Mouse (Mus musculus) midbrain, embryonic 13.5 days (tissue): ENCODE results near the gene Hipk1. TPM values are rescaled to one million over a fixed set of nuclear protein-coding genes. Genes with fewer than 3 reads are reported as not detected.

Experiments used
- ATAC-seq: fragments of 200-750 bp; cut with Nextera tagmentation; 2 replicates; pipeline ENCODE4 v1.8.0; 2017; ENCODE audit warnings: mild to moderate bottlenecking, moderate TSS enrichment, moderate library complexity
- H3K27ac ChIP-seq: fragments of 300-500 bp; sonication (generic); 2 replicates; pipeline ENCODE4 v1.5.1; 2015; ENCODE audit warnings: inconsistent platforms, mild to moderate bottlenecking, moderate library complexity
- H3K27me3 ChIP-seq: fragments of 300-500 bp; sonication (generic); 2 replicates; pipeline ENCODE4 v1.6.1; 2015; ENCODE audit warnings: mild to moderate bottlenecking, inconsistent platforms
- H3K36me3 ChIP-seq: fragments of 300-500 bp; sonication (generic); 2 replicates; pipeline ENCODE4 v1.6.1; 2015; ENCODE audit warnings: mild to moderate bottlenecking, inconsistent platforms
- H3K4me1 ChIP-seq: fragments of 300-500 bp; sonication (generic); replicated peaks from 2 replicates; pipeline ENCODE4 v1.6.1; 2015; ENCODE audit warnings: inconsistent platforms
- H3K4me2 ChIP-seq: fragments of 300-500 bp; sonication (generic); replicated peaks from 2 replicates; pipeline ENCODE4 v1.6.1; 2015; ENCODE audit warnings: moderate library complexity, mild to moderate bottlenecking, inconsistent platforms
- H3K4me3 ChIP-seq: fragments of 300-500 bp; sonication (generic); replicated peaks from 2 replicates; pipeline ENCODE4 v1.5.1; 2015; ENCODE audit warnings: mild to moderate bottlenecking, inconsistent platforms
- H3K9ac ChIP-seq: fragments of 300-500 bp; sonication (generic); replicated peaks from 2 replicates; pipeline ENCODE4 v1.6.1; 2015; ENCODE audit warnings: mild to moderate bottlenecking, inconsistent platforms
- H3K9me3 ChIP-seq: fragments of 300-500 bp; sonication (generic); 2 replicates; pipeline ENCODE4 v1.6.1; 2016; ENCODE audit warnings: mild to moderate bottlenecking, inconsistent platforms
- WGBS: fragments of 180-500 bp; shearing (Covaris S2); methylation state at CpG from one replicate; pipeline ENCODE4 v1.1.7; 2015; 5-methylcytosine and 5-hydroxymethylcytosine counted together
- polyA plus RNA-seq: library from polyadenylated mRNA; unstranded; fragments of >200 nt; fragmentation: Nextera tagmentation; extraction: Ambion mirVana; gene quantifications from 2 replicates; pipeline ENCODE4 v1.2.1, GENCODE M21; 2015

Hipk1 gene
- polyA plus RNA-seq, 1 experiment from 2014 or later = 13.2 TPM

GRCm38 (mm10) chr3:103739329-103739728 lies 52.0 kb downstream of the Hipk1 start, which contains the start of gene Gm10964:
Gm10964 (plus strand) TSS chr3:103739366.
- H3K36me3 ChIP-seq = peaks cover 20% of the 10 kb centered on the region
- peaks cover 39% of the 10 kb centered on the region for H3K4me1 ChIP-seq
- peak within 1 kb of the TSS; percentile 49 for H3K4me2 ChIP-seq
- H3K9me3 ChIP-seq = no peaks in the 10 kb centered on the region
- 0 out of 2 replicates have a peak within 1 kb of the TSS, but pooled peaks have one; percentile 52 for H3K9ac ChIP-seq
- WGBS = 88% methylated on average over 1 of the region's 1 CpGs
- no peaks in the 10 kb centered on the region; the same call in 1 of the 2 replicates for H3K27me3 ChIP-seq
- ATAC-seq = no peak
- H3K27ac ChIP-seq = peak within 1 kb of the TSS; percentile 80
- H3K4me3 ChIP-seq = peak within 1 kb of the TSS; percentile 17; the same call in 1 of the 2 replicates

GRCm38 (mm10) chr3:103737778-103738571 lies 53.4 kb downstream of the Hipk1 start, which contains the start of gene Olfml3:
Olfml3 (minus strand) TSS chr3:103738001.
- Histone ChIP-seq H3K9me3 (no peaks in the 10 kb centered on the region), H3K27ac (peak within 1 kb of the TSS; percentile 80), H3K4me2 (peak within 1 kb of the TSS; percentile 49), H3K36me3 (peaks cover 6% of the 10 kb centered on the region), H3K4me3 (peak within 1 kb of the TSS; percentile 17; the same call in 1 of the 2 replicates), H3K9ac (peak within 1 kb of the TSS; percentile 52; the same call in 1 of the 2 replicates), H3K4me1 (peaks cover 53% of the 10 kb centered on the region), H3K27me3 (peaks cover 2% of the 10 kb centered on the region; the same call in 1 of the 2 replicates)
- peak; percentile 72 for ATAC-seq
- under 1% methylated on average over 18 of the region's 18 CpGs for WGBS

GRCm38 (mm10) chr3:103737061-103737754 lies 54.2 kb downstream of the Hipk1 start:
- 56% methylated on average over 16 of the region's 16 CpGs for WGBS
- H3K9ac ChIP-seq = peak overlapping the region; percentile 52; the same call in 1 of the 2 replicates
- ATAC-seq = no peak
- H3K36me3 ChIP-seq = peaks cover 3% of the 10 kb centered on the region; the same call in 1 of the 2 replicates
- peaks cover 57% of the 10 kb centered on the region for H3K4me1 ChIP-seq
- peaks cover 6% of the 10 kb centered on the region; the same call in 1 of the 2 replicates for H3K27me3 ChIP-seq
- H3K4me3 ChIP-seq = peak overlapping the region; percentile 17; the same call in 1 of the 2 replicates
- H3K4me2 ChIP-seq = peak overlapping the region; percentile 49
- H3K9me3 ChIP-seq = no peaks in the 10 kb centered on the region
- peak overlapping the region; percentile 80 for H3K27ac ChIP-seq

- Histone ChIP-seq H3K9me3 (no peaks in the 10 kb centered on the region), H3K4me3 (no peak overlapping the region), H3K36me3 (no peaks in the 10 kb centered on the region), H3K27ac (no peak overlapping the region), H3K27me3 (peaks cover 6% of the 10 kb centered on the region; the same call in 1 of the 2 replicates), H3K4me1 (peaks cover 57% of the 10 kb centered on the region), H3K9ac (no peak overlapping the region), H3K4me2 (no peak overlapping the region)
- WGBS = 79% methylated on average over 28 of the region's 28 CpGs
- no peak for ATAC-seq
These were observed 55.4 kb downstream of the Hipk1 start for GRCm38 (mm10) chr3:103735776-103736600.

GRCm38 (mm10) chr3:103734696-103735519 lies 56.5 kb downstream of the Hipk1 start:
- Histone ChIP-seq H3K36me3 (no peaks in the 10 kb centered on the region), H3K27me3 (peaks cover 6% of the 10 kb centered on the region; the same call in 1 of the 2 replicates), H3K4me1 (peaks cover 57% of the 10 kb centered on the region), H3K27ac (peak overlapping the region; percentile 67; the same call in 1 of the 2 replicates), H3K9me3 (no peaks in the 10 kb centered on the region), H3K9ac (0 out of 2 replicates have a peak overlapping the region, but pooled peaks have one; percentile 58), H3K4me3 (no peak overlapping the region), H3K4me2 (peak overlapping the region; percentile 51; the same call in 1 of the 2 replicates)
- WGBS = 7% methylated on average over 11 of the region's 11 CpGs
- no peak for ATAC-seq

GRCm38 (mm10) chr3:103733799-103734695 lies 57.3 kb downstream of the Hipk1 start:
- peak overlapping the region; percentile 58 for H3K9ac ChIP-seq
- H3K9me3 ChIP-seq = no peaks in the 10 kb centered on the region
- H3K4me1 ChIP-seq = peaks cover 57% of the 10 kb centered on the region
- H3K27ac ChIP-seq = peak overlapping the region; percentile 67
- H3K4me2 ChIP-seq = peak overlapping the region; percentile 51
- peak overlapping the region; percentile 25; the same call in 1 of the 2 replicates for H3K4me3 ChIP-seq
- WGBS = 4% methylated on average over 19 of the region's 19 CpGs
- peaks cover 6% of the 10 kb centered on the region; the same call in 1 of the 2 replicates for H3K27me3 ChIP-seq
- no peaks in the 10 kb centered on the region for H3K36me3 ChIP-seq
- ATAC-seq = peak; percentile 87

- H3K4me1 ChIP-seq = peaks cover 53% of the 10 kb centered on the region
- no peak overlapping the region for H3K4me3 ChIP-seq
- 27% methylated on average over 2 of the region's 2 CpGs for WGBS
- H3K4me2 ChIP-seq = no peak overlapping the region
- no peak overlapping the region for H3K27ac ChIP-seq
- no peak for ATAC-seq
- H3K36me3 ChIP-seq = no peaks in the 10 kb centered on the region
- peaks cover 6% of the 10 kb centered on the region; the same call in 1 of the 2 replicates for H3K27me3 ChIP-seq
- no peaks in the 10 kb centered on the region for H3K9me3 ChIP-seq
- no peak overlapping the region for H3K9ac ChIP-seq
These were observed 58.2 kb downstream of the Hipk1 start for GRCm38 (mm10) chr3:103733176-103733575.

GRCm38 (mm10) chr3:103732116-103732515 lies 59.2 kb downstream of the Hipk1 start:
- Histone ChIP-seq H3K4me2 (no peak overlapping the region), H3K9ac (no peak overlapping the region), H3K36me3 (no peaks in the 10 kb centered on the region), H3K9me3 (no peaks in the 10 kb centered on the region), H3K27ac (no peak overlapping the region), H3K27me3 (peaks cover 6% of the 10 kb centered on the region; the same call in 1 of the 2 replicates), H3K4me1 (peaks cover 43% of the 10 kb centered on the region), H3K4me3 (no peak overlapping the region)
- WGBS = 91% methylated on average over 3 of the region's 3 CpGs
- no peak for ATAC-seq

- Histone ChIP-seq H3K27me3 (peaks cover 6% of the 10 kb centered on the region; the same call in 1 of the 2 replicates), H3K9ac (no peak overlapping the region), H3K4me2 (no peak overlapping the region), H3K27ac (no peak overlapping the region), H3K9me3 (no peaks in the 10 kb centered on the region), H3K36me3 (no peaks in the 10 kb centered on the region), H3K4me1 (peaks cover 23% of the 10 kb centered on the region), H3K4me3 (no peak overlapping the region)
- ATAC-seq = no peak
- 89% methylated on average over 9 of the region's 9 CpGs for WGBS
These were observed 61.5 kb downstream of the Hipk1 start for GRCm38 (mm10) chr3:103729850-103730249.
